Mouse (Mus musculus) liver, embryonic 14.5 days (tissue): ENCODE data around the gene Ubr4.

Source experiments
- CTCF ChIP-seq: IDR thresholded peaks from 2 replicates; pipeline ENCODE4 v1.5.1; 2016; ENCODE audit warnings: antibody characterized with exemption, low read depth, control low read depth
- EP300 ChIP-seq: IDR thresholded peaks from 2 replicates; pipeline ENCODE4 v1.6.1; 2016; ENCODE audit warnings: antibody characterized with exemption, low read depth

GRCm38 (mm10) chr4:139357211-139357610 lies 4.8 kb downstream of the Ubr4 start:
- TF ChIP-seq CTCF (0 out of 2 replicates have a peak, but pooled peaks have one; percentile 1), EP300 (no peak)
